Mouse (Mus musculus): ENCODE results near the gene Col26a1.

Gene Col26a1

GRCm38 (mm10) chr5:136806379-136807056, 76.5 kb downstream of the Col26a1 start:
- DNase-seq (ENCODE audit: low read depth, low spot score): no peak

- no peak for DNase-seq (ENCODE audit: low read depth, low spot score)
Measured at GRCm38 (mm10) chr5:136805019-136805418, 78.0 kb downstream of the Col26a1 start.

GRCm38 (mm10) chr5:136804246-136804645, 78.8 kb downstream of the Col26a1 start:
- no peak for DNase-seq (ENCODE audit: low read depth, low spot score)

DNA sequence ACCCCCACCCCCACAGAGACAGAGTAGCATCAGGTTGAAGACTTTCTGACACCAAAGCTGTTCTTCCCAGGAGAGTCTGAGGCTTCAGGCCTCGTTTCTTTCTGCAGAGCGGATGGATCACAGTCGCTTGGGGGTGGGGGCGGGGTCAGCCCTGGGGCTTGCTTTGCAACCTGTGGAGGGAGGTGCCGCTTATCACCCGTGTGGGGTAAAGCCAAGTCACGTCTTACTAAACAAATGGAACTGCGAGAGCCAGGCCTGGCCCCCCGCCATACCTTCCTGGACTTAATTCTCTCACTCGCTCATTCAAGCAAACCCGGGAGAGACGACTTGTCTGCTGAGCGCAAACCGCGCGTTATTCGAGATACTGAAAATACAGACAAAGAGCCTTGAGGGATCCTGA, 80.3 kb downstream of the Col26a1 start:
- no peak for DNase-seq (ENCODE audit: low read depth, low spot score)

GRCm38 (mm10) chr5:136796917-136797316, 86.1 kb downstream of the Col26a1 start:
- DNase-seq (ENCODE audit: low read depth, low spot score): no peak

DNA sequence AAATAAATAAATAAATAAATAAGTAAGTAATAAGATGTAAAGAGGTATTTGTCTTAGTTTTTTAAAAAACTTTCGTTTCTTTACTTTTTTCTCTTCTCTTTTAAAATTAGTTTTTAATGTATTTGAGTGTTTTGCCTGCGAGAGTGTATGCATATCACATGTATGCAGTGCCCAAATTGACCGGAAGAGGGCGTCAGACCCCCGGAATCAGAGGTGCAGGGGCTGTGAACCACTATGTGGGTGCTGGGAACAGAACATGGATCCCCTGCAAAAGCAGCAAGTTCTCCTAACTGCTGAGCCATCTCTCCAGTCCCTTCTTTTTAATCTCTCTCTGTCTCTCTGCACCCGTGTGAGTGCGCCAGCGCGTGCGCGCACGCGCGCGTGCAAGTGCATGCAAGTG, 89.2 kb downstream of the Col26a1 start:
- no peak for DNase-seq (ENCODE audit: low read depth, low spot score)

DNA sequence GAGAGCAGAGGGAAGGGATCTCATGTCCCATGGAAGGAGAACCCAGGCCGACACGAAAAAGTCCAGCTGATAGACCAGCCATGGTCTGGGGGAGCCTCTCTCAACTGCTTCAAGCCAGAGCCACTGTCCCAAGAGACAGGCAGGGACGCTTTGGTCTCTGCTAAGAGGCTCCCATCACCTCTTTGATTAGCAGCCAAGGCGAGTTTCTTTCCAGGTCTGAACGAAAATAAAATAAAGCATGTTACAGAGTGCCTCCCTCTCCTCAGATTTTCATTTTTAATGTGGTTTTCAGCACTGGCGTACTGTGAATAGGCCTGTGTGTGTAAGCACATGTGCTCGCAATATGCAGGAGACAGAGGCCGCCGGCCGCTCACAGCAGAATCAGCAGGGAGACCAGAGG, 90.5 kb downstream of the Col26a1 start:
- no peak for DNase-seq (ENCODE audit: low read depth, low spot score)

- no peak for DNase-seq (ENCODE audit: low read depth, low spot score)
Measured at GRCm38 (mm10) chr5:136791204-136791603, 91.8 kb downstream of the Col26a1 start.

DNA sequence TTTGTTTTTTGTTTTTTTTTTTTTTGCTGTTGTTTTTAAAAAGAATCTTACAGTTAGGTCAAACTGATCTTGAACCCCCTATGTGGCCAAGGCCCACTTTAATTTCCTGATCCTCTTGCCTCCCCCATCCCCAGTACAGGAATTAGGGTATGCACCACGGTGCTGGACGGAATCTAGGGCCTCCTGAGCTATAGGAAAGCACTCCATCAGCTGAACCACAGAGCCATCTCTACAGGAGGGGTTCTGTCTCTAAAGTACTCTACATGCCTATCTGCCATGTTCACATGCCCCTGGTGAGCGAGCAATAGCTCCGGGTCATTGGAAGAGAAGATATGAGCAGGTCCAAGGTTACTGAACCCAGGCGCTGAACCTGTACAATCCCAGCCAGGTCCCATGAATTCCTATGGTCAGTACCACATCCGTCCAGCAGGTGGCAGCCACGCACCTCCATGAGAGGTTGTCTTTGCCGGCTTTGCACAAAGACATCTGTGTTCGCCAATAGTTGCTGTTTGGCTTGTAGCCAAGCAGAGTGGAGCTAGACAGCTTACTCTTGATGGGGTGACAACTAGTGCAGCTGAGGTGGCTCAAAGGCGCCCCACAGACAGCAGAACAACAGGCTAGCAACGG, 92.3 kb downstream of the Col26a1 start:
- peak; percentile 80 for DNase-seq (ENCODE audit: low read depth, low spot score)

DNA sequence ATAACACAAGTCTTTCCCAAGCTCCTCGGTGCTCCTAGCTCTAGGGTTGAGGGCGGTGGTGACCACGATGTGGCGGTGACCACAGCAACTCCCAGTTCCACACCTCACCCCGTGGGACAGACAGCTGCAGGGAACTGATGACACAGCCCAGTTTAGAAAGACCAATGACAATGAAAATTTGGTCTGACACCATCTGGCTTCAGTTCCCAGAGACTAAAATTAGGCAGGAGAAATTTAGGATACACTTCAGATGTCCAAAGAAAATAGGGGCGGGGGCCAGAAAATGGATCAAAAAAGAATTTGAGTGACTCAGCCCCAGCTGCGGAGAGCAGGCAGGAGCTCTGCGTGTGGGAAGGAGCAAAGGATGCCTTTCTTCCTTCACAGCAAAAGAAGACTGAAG, 98.5 kb downstream of the Col26a1 start:
- DNase-seq (ENCODE audit: low read depth, low spot score): no peak

DNA sequence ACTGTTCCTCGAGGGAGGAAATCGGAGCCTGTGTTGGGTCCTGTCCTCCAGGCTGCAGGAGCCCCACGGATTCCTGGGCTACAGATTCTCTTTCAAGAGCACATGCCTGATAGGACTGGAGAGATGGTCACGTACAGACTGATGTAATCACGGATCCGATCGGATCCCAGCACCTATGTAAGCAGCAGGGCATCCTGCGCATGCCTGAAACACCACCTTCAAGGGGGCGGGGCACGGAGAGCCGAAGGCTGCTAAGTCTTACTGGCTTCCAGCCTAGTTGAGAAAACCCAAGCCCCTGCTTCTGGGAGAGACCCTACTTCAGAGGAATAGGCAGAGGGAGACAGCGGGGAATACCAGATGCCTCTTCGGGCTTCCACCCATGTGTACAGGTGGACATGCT, 100.4 kb downstream of the Col26a1 start:
- no peak for DNase-seq (ENCODE audit: low read depth, low spot score)

- DNase-seq (ENCODE audit: low read depth, low spot score): no peak
Measured at GRCm38 (mm10) chr5:136780465-136780864, 102.5 kb downstream of the Col26a1 start.

DNA sequence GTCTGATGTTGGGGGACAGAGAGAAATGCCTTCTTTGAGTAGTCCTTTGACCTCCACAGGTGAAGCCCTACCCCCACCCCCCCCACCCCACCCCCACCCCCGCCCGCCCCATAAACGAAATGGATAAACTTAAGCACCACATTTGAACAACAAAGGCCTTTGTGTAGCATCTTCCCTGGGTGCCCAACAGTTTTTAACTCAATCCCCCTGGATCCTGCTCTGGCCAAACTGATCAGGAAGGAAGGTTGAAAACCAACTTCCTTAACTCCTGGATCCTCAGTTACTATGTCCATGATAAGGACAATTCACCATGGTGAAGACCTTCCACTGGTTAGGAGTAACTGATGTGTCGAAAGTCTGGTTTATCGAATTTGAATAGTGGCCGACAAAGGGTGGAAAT, 103.1 kb downstream of the Col26a1 start:
- no peak for DNase-seq (ENCODE audit: low read depth, low spot score)

GRCm38 (mm10) chr5:136775548-136775947, 107.5 kb downstream of the Col26a1 start:
- no peak for DNase-seq (ENCODE audit: low read depth, low spot score)

DNA sequence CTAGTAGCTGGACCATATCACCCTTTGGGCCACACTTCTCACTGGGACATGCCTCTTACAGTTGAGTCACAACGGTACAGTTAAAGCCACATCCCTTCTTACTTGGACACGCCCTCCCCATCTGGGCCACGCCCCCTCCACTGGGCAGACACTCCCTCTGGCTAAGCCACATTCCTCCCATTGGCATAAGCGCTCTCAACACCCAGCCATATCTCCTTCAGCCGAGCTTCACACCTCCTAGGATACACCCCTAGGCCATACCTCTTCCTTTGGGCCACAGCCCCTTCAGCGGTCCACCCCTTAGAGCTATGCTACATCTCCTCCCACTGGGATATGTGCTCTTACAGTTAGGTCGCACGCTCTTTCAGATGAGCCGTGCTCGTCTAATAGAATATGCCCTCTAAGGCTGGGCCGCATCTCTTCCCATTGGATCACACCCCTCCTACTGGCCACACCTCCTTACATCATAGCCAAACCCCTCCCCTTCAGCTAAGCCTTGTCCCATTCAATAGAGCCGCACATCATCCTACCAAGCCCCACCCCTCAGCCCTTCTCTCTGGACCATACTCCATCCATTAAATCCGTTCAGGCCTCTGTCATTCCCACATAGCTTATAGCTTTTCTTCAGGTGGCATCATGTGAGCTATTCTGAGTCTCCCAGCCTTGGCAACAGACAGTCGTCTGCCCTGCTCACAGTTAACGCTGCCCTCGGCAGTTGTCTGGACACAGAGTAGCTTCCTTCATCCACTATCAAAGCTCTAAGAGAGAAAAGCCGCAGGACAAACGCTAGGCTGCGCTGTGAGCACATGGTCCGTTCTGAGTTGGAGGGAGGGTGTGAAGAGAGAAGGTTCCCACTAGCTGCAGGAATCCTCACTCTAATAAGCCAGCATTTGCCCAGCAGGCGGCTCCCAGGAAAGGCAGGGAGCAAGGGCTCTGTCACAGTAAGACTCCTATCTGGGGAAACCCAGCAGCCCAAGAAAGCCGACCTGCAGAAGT, 109.7 kb downstream of the Col26a1 start:
- DNase-seq (ENCODE audit: low read depth, low spot score): no peak

DNA sequence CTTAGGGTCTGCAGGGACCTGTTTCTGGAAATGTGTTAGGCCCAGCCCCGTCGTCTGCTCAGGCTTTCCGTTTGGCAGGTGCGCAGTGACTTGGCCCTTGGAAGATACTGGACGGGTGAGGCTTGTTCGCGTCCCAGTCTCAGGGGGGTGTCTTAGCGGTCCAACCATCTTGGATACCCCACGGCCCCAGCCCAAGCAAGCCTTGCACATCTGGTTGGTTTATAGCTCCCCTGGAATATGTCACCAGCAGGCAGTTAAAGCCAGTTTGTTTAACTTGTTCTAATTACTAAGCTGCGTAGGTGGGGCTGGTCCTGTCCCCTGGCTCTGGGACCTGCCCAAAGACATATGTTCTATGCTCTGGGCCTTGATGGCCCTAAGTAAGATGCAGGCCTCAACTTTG, 111.9 kb downstream of the Col26a1 start:
- no peak for DNase-seq (ENCODE audit: low read depth, low spot score)

DNA sequence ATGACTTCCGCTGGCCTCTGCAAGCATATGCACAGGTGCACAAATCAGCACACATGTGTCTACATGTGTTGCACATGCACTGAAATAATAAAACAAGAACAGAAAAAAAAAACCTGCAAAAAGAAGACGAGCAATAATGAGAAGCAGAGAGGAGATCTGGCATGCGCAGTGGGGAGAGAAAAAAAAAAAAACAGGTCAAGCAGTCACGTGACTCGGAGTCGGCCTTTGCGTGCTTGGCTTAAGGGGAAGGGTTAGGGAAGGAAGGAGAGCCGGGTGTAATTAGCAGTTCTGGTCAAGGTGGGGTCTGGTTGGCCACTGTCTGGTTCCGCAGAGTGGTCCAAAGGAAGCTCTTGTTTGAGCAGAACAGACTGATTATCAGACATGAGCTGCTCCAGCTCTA, 115.7 kb downstream of the Col26a1 start:
- no peak for DNase-seq (ENCODE audit: low read depth, low spot score)

- DNase-seq (ENCODE audit: low read depth, low spot score): no peak
Measured at GRCm38 (mm10) chr5:136764157-136764669, 118.8 kb downstream of the Col26a1 start.

DNA sequence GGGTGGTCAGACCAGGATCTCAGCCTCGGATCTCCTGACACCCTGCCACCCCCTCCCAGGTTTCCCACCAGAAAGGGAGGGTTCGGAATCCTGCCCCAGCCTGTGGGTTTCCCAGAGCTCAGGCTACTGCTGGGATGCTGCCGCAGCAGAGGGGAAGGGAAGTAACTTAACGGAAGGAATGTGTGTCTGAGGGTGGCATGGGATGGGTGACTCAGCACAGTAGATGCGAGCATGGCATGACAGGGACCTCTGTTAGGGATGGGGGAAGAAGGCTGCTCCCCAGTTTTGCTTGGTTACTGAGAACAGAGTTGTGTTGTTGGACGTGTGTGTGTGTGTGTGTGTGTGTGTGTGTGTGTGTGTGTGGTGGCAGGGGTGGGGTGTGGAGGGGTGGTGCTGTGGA, 122.7 kb downstream of the Col26a1 start:
- no peak for DNase-seq (ENCODE audit: low read depth, low spot score)

DNA sequence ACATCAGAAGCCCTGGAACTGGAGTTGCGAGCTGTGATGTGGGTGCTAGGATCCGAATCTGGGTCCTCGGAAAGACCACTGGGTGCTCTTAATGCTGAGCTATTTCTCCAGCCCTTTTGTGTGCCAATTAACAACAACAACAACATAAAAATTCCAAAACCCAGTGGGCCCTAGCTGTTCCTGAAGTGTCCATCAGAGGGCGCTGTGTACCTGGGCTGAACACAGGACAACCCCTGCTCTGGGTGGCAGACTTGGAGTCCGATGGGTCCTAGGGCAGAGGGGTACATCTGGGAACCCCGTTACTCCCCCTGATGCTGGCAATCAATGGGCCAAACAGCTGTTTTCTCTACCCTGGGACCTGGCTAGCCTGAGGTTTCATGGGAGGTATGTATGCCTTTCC, 123.2 kb downstream of the Col26a1 start:
- DNase-seq (ENCODE audit: low read depth, low spot score): no peak

DNA sequence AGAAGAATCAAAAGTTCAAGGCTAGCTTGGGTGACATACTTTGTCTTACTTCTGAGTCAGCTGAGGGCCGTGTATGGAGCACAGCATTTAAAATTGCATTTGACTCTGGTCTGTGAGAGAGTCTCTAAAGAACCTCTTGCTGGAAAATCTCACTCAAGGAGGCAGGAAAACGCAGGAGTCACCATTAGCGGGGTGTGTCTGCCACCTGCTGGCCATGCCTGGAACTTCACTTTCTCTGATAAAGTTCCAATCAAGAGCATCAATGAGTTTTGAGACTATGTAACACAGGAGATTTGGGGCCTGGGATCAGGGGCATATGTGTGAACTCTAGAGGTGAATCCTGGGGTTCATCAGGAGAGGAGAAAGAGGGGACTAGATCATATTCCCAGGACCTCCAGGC, 127.3 kb downstream of the Col26a1 start:
- DNase-seq (ENCODE audit: low read depth, low spot score): peak; percentile 22

DNA sequence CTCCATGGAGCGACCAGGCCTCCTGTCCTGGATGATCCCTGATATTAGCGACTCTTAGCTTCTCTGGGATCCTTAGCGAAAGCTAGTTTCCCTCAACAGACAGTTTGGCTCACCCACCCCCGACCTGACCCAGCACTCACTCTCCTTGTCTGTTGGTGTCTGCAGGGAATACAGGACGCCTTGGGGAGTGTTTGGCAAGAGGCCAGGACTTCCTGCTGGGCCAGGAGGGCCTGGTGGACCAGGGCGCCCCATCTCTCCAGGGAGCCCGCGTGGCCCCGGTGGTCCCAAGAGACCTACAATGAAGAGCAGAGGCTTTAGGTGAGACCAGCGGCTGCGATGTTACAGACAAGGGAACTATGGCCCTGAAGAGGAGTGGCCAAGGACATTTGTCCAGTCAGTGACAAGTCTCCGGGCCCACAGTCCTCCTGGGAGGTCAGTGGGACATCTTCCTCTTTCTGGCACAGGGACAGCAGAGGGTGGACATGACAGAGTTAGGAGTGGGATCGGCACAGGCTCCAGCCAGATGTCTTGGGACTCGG, 128.9 kb downstream of the Col26a1 start:
- no peak for DNase-seq (ENCODE audit: low read depth, low spot score)
